Mouse (Mus musculus) CH12.LX (cell line): Measurements from ENCODE around the gene Afg1l. TPM values are rescaled to one million over a fixed set of nuclear protein-coding genes. Genes with fewer than 3 reads are reported as not detected.

Experiments
- DNase-seq: peaks from one replicate; pipeline ENCODE4 v3.0.0-alpha.2; 2013; ENCODE audit errors: extremely low read depth
- H3K27ac ChIP-seq: 2 replicates; pipeline ENCODE4 v1.5.1; 2012; ENCODE audit warnings: low read depth, mild to moderate bottlenecking, control low read depth, moderate library complexity; ENCODE audit not compliant: insufficient read depth
- H3K27me3 ChIP-seq: replicated peaks from 2 replicates; pipeline ENCODE3; 2012; ENCODE audit warnings: inconsistent platforms
- H3K36me3 ChIP-seq, 2 experiments: replicated peaks in 1 of 2; 2 replicates each; pipeline versions ENCODE3 to v1.6.1; 2012; ENCODE audit warnings: inconsistent platforms in 1 of 2, low read length in 1 of 2, mild to moderate bottlenecking in 1 of 2, mixed read lengths in 1 of 2, moderate library complexity in 1 of 2; ENCODE audit not compliant: control insufficient read depth in 1 of 2, insufficient read depth in 1 of 2
- H3K4me1 ChIP-seq, 2 experiments: 2 replicates each; pipeline ENCODE4 v1.6.1; 2012; ENCODE audit warnings: inconsistent platforms in 1 of 2, moderate library complexity in 1 of 2; ENCODE audit not compliant: insufficient read depth in 2 of 2, control insufficient read depth in 1 of 2
- H3K4me2 ChIP-seq: 2 replicates; pipeline ENCODE4 v1.6.1; 2012; ENCODE audit warnings: low read depth, mild to moderate bottlenecking, control low read depth; ENCODE audit not compliant: poor library complexity, insufficient read depth, severe bottlenecking
- H3K4me3 ChIP-seq, 3 experiments: fragments of 150-350 bp in 1 of 3; sonication (generic) in 1 of 3; replicated peaks in 1 of 3; 2 replicates each; pipeline versions ENCODE3 to v1.5.1; 2011 to 2012; ENCODE audit warnings: low read depth in 2 of 3, low read length in 2 of 3, mild to moderate bottlenecking in 2 of 3, moderate library complexity in 2 of 3, control low read depth in 1 of 3, improper control_type of control experiment in 1 of 3, inconsistent platforms in 1 of 3, mixed read lengths in 1 of 3; ENCODE audit not compliant: poor library complexity in 1 of 3
- H3K79me2 ChIP-seq: replicated peaks from 2 replicates; pipeline ENCODE4 v1.6.1; 2012; ENCODE audit warnings: mild to moderate bottlenecking, moderate library complexity; ENCODE audit not compliant: control insufficient read depth, poor library complexity, insufficient read depth, severe bottlenecking; ENCODE audit errors: extremely low read depth
- H3K9ac ChIP-seq: 2 replicates; pipeline ENCODE4 v1.6.1; 2012; ENCODE audit warnings: low read depth, mild to moderate bottlenecking, control low read depth, moderate library complexity; ENCODE audit not compliant: insufficient read depth
- H3K9me3 ChIP-seq: replicated peaks from 2 replicates; pipeline ENCODE3; 2012; ENCODE audit warnings: low read length, inconsistent platforms, mixed read lengths
- BHLHE40 ChIP-seq: IDR thresholded peaks from 2 replicates; pipeline ENCODE4 v1.6.1; 2011; ENCODE audit warnings: mild to moderate bottlenecking, low read depth, low read length, improper control_type of control experiment
- CHD1 ChIP-seq: IDR thresholded peaks from 2 replicates; pipeline ENCODE4 v1.6.1; 2012; ENCODE audit warnings: low read depth, low read length, improper control_type of control experiment, inconsistent platforms
- CHD2 ChIP-seq: IDR thresholded peaks from 2 replicates; pipeline ENCODE4 v1.6.1; 2011; ENCODE audit warnings: low read length, improper control_type of control experiment
- E2F4 ChIP-seq: IDR thresholded peaks from 2 replicates; pipeline ENCODE4 v1.6.1; 2011; ENCODE audit warnings: low read depth, low read length, improper control_type of control experiment; ENCODE audit not compliant: insufficient replicate concordance
- ELF1 ChIP-seq: IDR thresholded peaks from 2 replicates; pipeline ENCODE4 v1.6.1; 2014; ENCODE audit warnings: low read depth, mild to moderate bottlenecking, inconsistent platforms, low read length, improper control_type of control experiment
- ETS1 ChIP-seq: conservative IDR thresholded peaks from 2 replicates; pipeline ENCODE4 v1.6.1; 2012; ENCODE audit warnings: low read depth, mild to moderate bottlenecking, inconsistent platforms, low read length, improper control_type of control experiment, moderate library complexity
- HCFC1 ChIP-seq: IDR thresholded peaks from 2 replicates; pipeline ENCODE4 v1.6.1; 2012; ENCODE audit warnings: low read depth, mild to moderate bottlenecking, inconsistent platforms, low read length, improper control_type of control experiment
- KAT2A ChIP-seq: IDR thresholded peaks from 2 replicates; pipeline ENCODE4 v1.6.1; 2012; ENCODE audit warnings: low read length, improper control_type of control experiment, inconsistent platforms; ENCODE audit not compliant: insufficient replicate concordance
- MAZ ChIP-seq: IDR thresholded peaks from 2 replicates; pipeline ENCODE4 v1.6.1; 2012; ENCODE audit warnings: low read depth, mild to moderate bottlenecking, inconsistent platforms, low read length, improper control_type of control experiment, moderate library complexity
- MEF2A ChIP-seq: IDR thresholded peaks from 2 replicates; pipeline ENCODE4 v1.6.1; 2014; ENCODE audit warnings: low read depth, mild to moderate bottlenecking, inconsistent platforms, low read length, improper control_type of control experiment, borderline replicate concordance
- MXI1 ChIP-seq: IDR thresholded peaks from 2 replicates; pipeline ENCODE4 v1.6.1; 2011; ENCODE audit warnings: mild to moderate bottlenecking, low read depth, low read length, improper control_type of control experiment
- NELFE ChIP-seq: IDR thresholded peaks from 2 replicates; pipeline ENCODE4 v1.6.1; 2011; ENCODE audit warnings: low read depth, low read length, improper control_type of control experiment
- NRF1 ChIP-seq: IDR thresholded peaks from 2 replicates; pipeline ENCODE4 v1.6.1; 2014; ENCODE audit warnings: low read depth, mild to moderate bottlenecking, inconsistent platforms, low read length, improper control_type of control experiment, moderate library complexity
- PAX5 ChIP-seq: IDR thresholded peaks from 2 replicates; pipeline ENCODE4 v1.6.1; 2012; ENCODE audit warnings: low read length, inconsistent platforms, mixed read lengths
- POLR2A ChIP-seq: IDR thresholded peaks from 2 replicates; pipeline ENCODE4 v1.6.1; 2011; ENCODE audit warnings: low read depth, mild to moderate bottlenecking, improper control_type of control experiment, low read length
- RAD21 ChIP-seq: IDR thresholded peaks from 2 replicates; pipeline ENCODE4 v1.6.1; 2011; ENCODE audit warnings: low read depth, mild to moderate bottlenecking, low read length, improper control_type of control experiment, moderate library complexity
- RCOR1 ChIP-seq: conservative IDR thresholded peaks from 2 replicates; pipeline ENCODE4 v1.6.1; 2012; ENCODE audit warnings: low read depth, mild to moderate bottlenecking, inconsistent platforms, low read length, improper control_type of control experiment
- SMC3 ChIP-seq: IDR thresholded peaks from 2 replicates; pipeline ENCODE4 v1.6.1; 2011; ENCODE audit warnings: low read depth, low read length, improper control_type of control experiment
- TBP ChIP-seq: conservative IDR thresholded peaks from 2 replicates; pipeline ENCODE4 v1.6.1; 2011; ENCODE audit warnings: low read depth, low read length, improper control_type of control experiment
- TCF12 ChIP-seq: IDR thresholded peaks from 2 replicates; pipeline ENCODE4 v1.6.1; 2014; ENCODE audit warnings: low read depth, mild to moderate bottlenecking, inconsistent platforms, low read length, improper control_type of control experiment
- UBTF ChIP-seq: IDR thresholded peaks from 2 replicates; pipeline ENCODE4 v1.6.1; 2012; ENCODE audit warnings: low read depth, mild to moderate bottlenecking, inconsistent platforms, low read length, improper control_type of control experiment, moderate library complexity
- USF1 ChIP-seq: IDR thresholded peaks from 2 replicates; pipeline ENCODE4 v1.6.1; 2014; ENCODE audit warnings: low read depth, mild to moderate bottlenecking, inconsistent platforms, low read length, improper control_type of control experiment
- USF2 ChIP-seq: conservative IDR thresholded peaks from 2 replicates; pipeline ENCODE4 v1.6.1; 2011; ENCODE audit warnings: low read depth, low read length, improper control_type of control experiment
- ZMIZ1 ChIP-seq: IDR thresholded peaks from 2 replicates; pipeline ENCODE4 v1.6.1; 2012; ENCODE audit warnings: low read depth, mild to moderate bottlenecking, inconsistent platforms, low read length, improper control_type of control experiment
- dilution Hi-C: fragments of 300-500 bp; cut with MboI; formaldehyde crosslinking; loops from 2 replicates; pipeline ENCODE4 v1.14.3; 2020; ENCODE audit warnings: low sequenced_read_pairs; ENCODE audit not compliant: extremely low pct_unique_long_range_greater_than_20kb, extremely low pct_ligation_motif_present
- in situ Hi-C: fragments of 300-500 bp; cut with MboI; formaldehyde crosslinking; loops from 3 replicates; pipeline ENCODE4 v1.14.3; 2019; ENCODE audit warnings: low sequenced_read_pairs, low pct_ligation_motif_present, low pct_unique_long_range_greater_than_20kb, mixed read lengths
- polyA plus RNA-seq: library from polyadenylated mRNA; unstranded; fragments of >175 nt; gene quantifications from 2 replicates; pipeline ENCODE4 v1.2.1, GENCODE M21; 2012; ENCODE audit warnings: low read depth; ENCODE audit not compliant: insufficient read length
- total RNA-seq, 2 experiments: library from RNA; depleted of rRNA; stranded (reverse); fragments of 300-350 nt in 1 of 2; fragments of >200 nt in 1 of 2; gene quantifications; 2 replicates each; pipeline ENCODE4 v1.2.3; 2012 to 2014

The Afg1l gene
- total and polyA plus RNA-seq, 3 experiments, result 3.1 to 6.9 (median 4.5) TPM

- dilution Hi-C loops, result no loop called here
- no peaks in the 10 kb centered on the region for H3K27me3 ChIP-seq
- in situ Hi-C loops, result no loop called here
- H3K4me3 ChIP-seq, result peak within 1 kb of the TSS; percentile 82 to 90 (median 88)
- H3K4me1 ChIP-seq, result peaks cover 8 to 34% of the 10 kb centered on the region in 2 experiments
- TF ChIP-seq POLR2A (peak; percentile 87), CHD2 (peak; percentile 44; the same call in 1 of the 2 replicates), E2F4 (no peak), TCF12 (peak; percentile 66; the same call in 1 of the 2 replicates), BHLHE40 (peak; percentile 77), ZMIZ1 (peak; percentile 76), PAX5 (no peak), NELFE (peak; percentile 65; the same call in 1 of the 2 replicates), HCFC1 (peak; percentile 68), MEF2A (no peak), MAZ (peak; percentile 95), USF1 (no peak), SMC3 (no peak), ETS1 (0 out of 2 replicates have a peak, but pooled peaks have one; percentile 16), CHD1 (no peak), MXI1 (peak; percentile 79), TBP (no peak), NRF1 (peak; percentile 88), USF2 (no peak), RCOR1 (no peak), UBTF (peak; percentile 71; the same call in 1 of the 2 replicates), RAD21 (no peak), KAT2A (no peak), ELF1 (peak; percentile 55; the same call in 1 of the 2 replicates)
- H3K4me2 ChIP-seq, result peak within 1 kb of the TSS; percentile 73
- H3K79me2 ChIP-seq, result peaks cover 23% of the 10 kb centered on the region
- peak within 1 kb of the TSS; percentile 69 for H3K27ac ChIP-seq
- H3K36me3 ChIP-seq, result peaks cover 10 to 19% of the 10 kb centered on the region in 2 experiments
- H3K9me3 ChIP-seq, result peaks cover 13% of the 10 kb centered on the region
- peak; percentile 77 for DNase-seq
- H3K9ac ChIP-seq, result peak within 1 kb of the TSS; percentile 81
Measured at GRCm38 (mm10) chr10:42276507-42277345, 201.6 kb downstream of the Afg1l start, which contains the start of gene Foxo3. TSS of gene Foxo3 (minus strand) at chr10:42276755.
